Mouse (Mus musculus) E14TG2a.4 (cell line): ENCODE results near the gene Klhl2.

Source experiments
- CTCF ChIP-seq: conservative IDR thresholded peaks from 2 replicates; pipeline ENCODE4 v1.5.1; 2014; ENCODE audit warnings: low read length
- POU5F1 ChIP-seq: IDR thresholded peaks from 2 replicates; pipeline ENCODE4 v1.6.1; 2014; ENCODE audit warnings: low read length, borderline replicate concordance

GRCm38 (mm10) chr8:64733271-64733943 lies 116.4 kb downstream of the Klhl2 start, which contains the start of gene Msmo1:
- no peak for TF ChIP-seq CTCF
- no peak for TF ChIP-seq POU5F1
